ENCODE assay signal across 25 mouse cellular contexts in the genomic region with DNA sequence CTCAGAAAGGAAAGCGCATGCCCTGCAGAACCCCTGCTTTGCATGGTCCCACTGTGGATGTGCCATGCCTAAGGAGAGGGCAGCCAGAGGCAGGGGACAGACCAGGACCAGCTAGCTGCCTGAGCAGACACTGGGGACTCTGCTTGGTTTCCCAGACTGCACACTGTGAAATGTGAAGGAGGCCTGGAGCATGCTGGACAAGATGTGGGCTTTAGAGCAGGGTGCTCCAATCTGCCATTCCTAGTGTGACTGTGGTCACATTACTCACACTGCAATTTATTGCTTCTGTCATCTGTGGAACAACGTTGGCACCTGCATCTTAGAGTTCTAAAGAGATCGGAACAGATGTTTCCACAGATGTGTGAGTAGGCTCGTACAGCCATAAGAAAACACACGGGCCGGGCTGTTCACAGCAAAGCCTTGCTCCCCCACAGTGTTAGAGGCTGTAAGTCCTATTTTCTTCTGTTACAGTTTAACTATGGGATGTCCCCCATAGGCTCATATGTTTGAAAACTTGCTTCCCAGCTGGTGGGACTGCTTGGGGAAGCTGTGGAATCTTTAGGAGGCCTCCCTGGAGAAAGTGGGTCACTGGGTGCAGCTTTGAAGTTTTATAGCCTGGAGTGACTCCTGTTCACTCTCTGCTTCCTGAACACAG.
DNase-seq lines count a peak whose midpoint lies in the region; ATAC-seq and TF ChIP-seq lines count a peak whose summit lies in the region.
"Had no signal": no experiment of that assay in that cellular context is flagged by ENCODE, and none has a peak within 500 bp of the region (broad histone marks: within the 10 kb centered on the region; RNA-seq: fewer than 3 reads in every experiment).

No protein-coding gene starts in this region.

- no peaks in the 10 kb centered on the region for H3K79me2 ChIP-seq in CH12.LX (replicated peaks; ENCODE audit: control insufficient read depth, extremely low read depth, insufficient read depth, poor library complexity, severe bottlenecking)

- no peaks in the 10 kb centered on the region for H3K27me3 ChIP-seq in hindbrain, postnatal 0 days (ENCODE audit: insufficient read depth, low read length)
- no peaks in the 10 kb centered on the region for H3K27me3 ChIP-seq in hindbrain, embryonic 12.5 days
- H3K27me3 ChIP-seq in CH12.LX (replicated peaks) = no peaks in the 10 kb centered on the region
- H3K27me3 ChIP-seq: forebrain, embryonic 15.5 days; heart, embryonic 15.5 days; midbrain, embryonic 15.5 days had no signal

- no peak overlapping the region for H3K27ac ChIP-seq in hindbrain, postnatal 0 days
- H3K27ac ChIP-seq in hindbrain, embryonic 12.5 days = no peak overlapping the region
- H3K27ac ChIP-seq in CH12.LX (ENCODE audit: insufficient read depth, low read depth) = no peak overlapping the region
- H3K27ac ChIP-seq: forebrain, embryonic 10.5 days; forebrain, embryonic 15.5 days; heart, embryonic 15.5 days; kidney, postnatal 0 days; liver, embryonic 14.5 days; macrophage; midbrain, embryonic 15.5 days had no signal

- dilution Hi-C loops in CH12.LX (cut with MboI; ENCODE audit: extremely low pct_ligation_motif_present, extremely low pct_unique_long_range_greater_than_20kb, low sequenced_read_pairs) = no loop called here

- TF ChIP-seq POLR2A in CH12.LX (IDR thresholded peaks at IDR 0.05; ENCODE audit: low read depth, low read length) = no peak

- no peaks in the 10 kb centered on the region for H3K4me1 ChIP-seq in hindbrain, postnatal 0 days (ENCODE audit: insufficient read depth, low read length)
- no peaks in the 10 kb centered on the region for H3K4me1 ChIP-seq in hindbrain, embryonic 12.5 days
- peaks cover 2 to 11% of the 10 kb centered on the region in 2 experiments; a peak in 2 of 4 replicates for H3K4me1 ChIP-seq in CH12.LX (ENCODE audit: control insufficient read depth in 1 of 2, insufficient read depth in 2 of 2)
- H3K4me1 ChIP-seq: forebrain, embryonic 15.5 days; midbrain, embryonic 15.5 days had no signal

- DNase-seq in hindbrain, postnatal 0 days (ENCODE audit: low spot score) = peak; percentile 19
- no peak for DNase-seq in CH12.LX (ENCODE audit: extremely low read depth)
- DNase-seq in brain, adult 2 months (ENCODE audit: low read depth, low spot score) = peak; percentile 53
- peak; percentile 40 for DNase-seq in telencephalon, adult 2 months (ENCODE audit: low read depth, low spot score)
- DNase-seq in retina, postnatal 1 day = no peak
- no peak for DNase-seq in right cerebral cortex, postnatal 25 days
- DNase-seq: adrenal gland, postnatal 36 days; cerebellum, adult 8-10 months; cerebellum, postnatal 25 days; gastrocnemius, postnatal 10 days; heart, postnatal 36 days; kidney, adult 8-10 months; kidney, postnatal 4 days; liver; lung, adult 2 months; lung, postnatal 10 days had no signal

- in situ Hi-C loops in CH12.LX (cut with MboI; ENCODE audit: low pct_ligation_motif_present, low pct_unique_long_range_greater_than_20kb, low sequenced_read_pairs) = no loop called here

- H3K9me3 ChIP-seq in hindbrain, postnatal 0 days (ENCODE audit: low read length) = no peaks in the 10 kb centered on the region
- H3K9me3 ChIP-seq in hindbrain, embryonic 12.5 days (replicated peaks) = no peaks in the 10 kb centered on the region
- H3K9me3 ChIP-seq in CH12.LX (replicated peaks; ENCODE audit: low read length) = no peaks in the 10 kb centered on the region
- H3K9me3 ChIP-seq: forebrain, embryonic 10.5 days; forebrain, embryonic 15.5 days; heart, embryonic 15.5 days; midbrain, embryonic 15.5 days had no signal

- TF ChIP-seq RAD21 in CH12.LX (IDR thresholded peaks at IDR 0.05; ENCODE audit: low read depth, low read length) = no peak

- H3K9ac ChIP-seq in hindbrain, postnatal 0 days (replicated peaks; ENCODE audit: low read length) = no peak overlapping the region
- no peak overlapping the region for H3K9ac ChIP-seq in hindbrain, embryonic 12.5 days
- H3K9ac ChIP-seq in CH12.LX (ENCODE audit: insufficient read depth, low read depth) = no peak overlapping the region
- H3K9ac ChIP-seq: forebrain, embryonic 15.5 days; heart, embryonic 15.5 days; liver, embryonic 14.5 days; midbrain, embryonic 15.5 days had no signal

- H3K36me3 ChIP-seq in hindbrain, postnatal 0 days (ENCODE audit: insufficient read depth, low read length) = no peaks in the 10 kb centered on the region
- H3K36me3 ChIP-seq in hindbrain, embryonic 12.5 days = no peaks in the 10 kb centered on the region
- no peaks in the 10 kb centered on the region for H3K36me3 ChIP-seq in CH12.LX (replicated peaks in 1 of 2; ENCODE audit: control insufficient read depth in 1 of 2, insufficient read depth in 1 of 2, low read length in 1 of 2)
- H3K36me3 ChIP-seq: forebrain, embryonic 10.5 days; forebrain, embryonic 15.5 days; heart, embryonic 15.5 days; midbrain, embryonic 15.5 days had no signal

- WGBS in hindbrain, postnatal 0 days = 74% methylated on average over 6 of the region's 6 CpGs
- 65% methylated on average over 6 of the region's 6 CpGs for WGBS in hindbrain, embryonic 12.5 days

- no peak for TF ChIP-seq CTCF in hindbrain, postnatal 0 days (IDR thresholded peaks at IDR 0.05; ENCODE audit: low read depth)
- no peak for TF ChIP-seq CTCF in CH12.LX (conservative IDR thresholded peaks at IDR 0.05 in 1 of 2, IDR thresholded peaks at IDR 0.05 in 1 of 2; ENCODE audit: low read depth in 2 of 2, low read length in 2 of 2)

- no peak overlapping the region for H3K4me3 ChIP-seq in hindbrain, postnatal 0 days (ENCODE audit: low read length)
- no peak overlapping the region for H3K4me3 ChIP-seq in hindbrain, embryonic 12.5 days
- H3K4me3 ChIP-seq in CH12.LX (replicated peaks in 1 of 3; ENCODE audit: low read depth in 2 of 3, low read length in 2 of 3, poor library complexity in 1 of 3) = no peak overlapping the region
- H3K4me3 ChIP-seq: forebrain, embryonic 10.5 days; forebrain, embryonic 15.5 days; heart, embryonic 15.5 days; midbrain, embryonic 15.5 days had no signal

- ATAC-seq in hindbrain, postnatal 0 days = no peak
- no peak for ATAC-seq in hindbrain, embryonic 12.5 days (ENCODE audit: low FRiP score)
- ATAC-seq: forebrain, embryonic 15.5 days; intestine, embryonic 16.5 days; midbrain, embryonic 15.5 days had no signal

- no peak overlapping the region for H3K4me2 ChIP-seq in hindbrain, postnatal 0 days (ENCODE audit: low read depth, low read length)
- H3K4me2 ChIP-seq in hindbrain, embryonic 12.5 days (replicated peaks) = no peak overlapping the region
- no peak overlapping the region for H3K4me2 ChIP-seq in CH12.LX (ENCODE audit: insufficient read depth, low read depth, poor library complexity, severe bottlenecking)
- H3K4me2 ChIP-seq: forebrain, embryonic 15.5 days; heart, embryonic 15.5 days; midbrain, embryonic 15.5 days had no signal

- TF ChIP-seq EP300 in CH12.LX (IDR thresholded peaks at IDR 0.05; ENCODE audit: low read length) = no peak

TF ChIP-seq in CH12.LX, 34 proteins besides CTCF, POLR2A, EP300 and RAD21:
- peak; percentile 25; the same call in 1 of the 2 replicates for TF ChIP-seq TCF12 (IDR thresholded peaks at IDR 0.05; ENCODE audit: low read depth, low read length)
- TF ChIP-seq MAX (IDR thresholded peaks at IDR 0.05; ENCODE audit: low read length) = no peak

Comparison
In these comparisons a context has a peak if more than half of its experiments do, and no peak if none do; other contexts are left out.
1. DNase-seq: peak in hindbrain, postnatal 0 days (single experiment), brain, adult 2 months (single experiment) and telencephalon, adult 2 months (single experiment); none in CH12.LX (single experiment), retina, postnatal 1 day (single experiment) and right cerebral cortex, postnatal 25 days (single experiment).